Mouse (Mus musculus) limb, embryonic 13.5 days (tissue): ENCODE results near the gene Fndc11. TPM values are rescaled to one million over a fixed set of nuclear protein-coding genes. Genes with fewer than 3 reads are reported as not detected.

Experiments
- ATAC-seq: fragments of 200-750 bp; cut with Nextera tagmentation; 2 replicates; pipeline ENCODE4 v1.8.0; 2017; ENCODE audit warnings: low read depth, moderate number of reproducible peaks, moderate TSS enrichment; ENCODE audit not compliant: low FRiP score
- H3K27ac ChIP-seq: fragments of 300-500 bp; sonication (generic); 2 replicates; pipeline ENCODE4 v1.5.1; 2015; ENCODE audit warnings: inconsistent platforms, mild to moderate bottlenecking, moderate library complexity
- H3K27me3 ChIP-seq: fragments of 300-500 bp; sonication (generic); 2 replicates; pipeline ENCODE4 v1.6.1; 2015; ENCODE audit warnings: mild to moderate bottlenecking, inconsistent platforms
- H3K36me3 ChIP-seq: fragments of 300-500 bp; sonication (generic); 2 replicates; pipeline ENCODE4 v1.6.1; 2015; ENCODE audit warnings: inconsistent platforms, mild to moderate bottlenecking, moderate library complexity
- H3K4me1 ChIP-seq: fragments of 300-500 bp; sonication (generic); 2 replicates; pipeline ENCODE4 v1.6.1; 2015; ENCODE audit warnings: inconsistent platforms
- H3K4me2 ChIP-seq: fragments of 300-500 bp; sonication (generic); replicated peaks from 2 replicates; pipeline ENCODE4 v1.6.1; 2015; ENCODE audit warnings: inconsistent platforms, mild to moderate bottlenecking, moderate library complexity
- H3K4me3 ChIP-seq: fragments of 300-500 bp; sonication (generic); 2 replicates; pipeline ENCODE4 v1.5.1; 2015; ENCODE audit warnings: moderate library complexity, mild to moderate bottlenecking, inconsistent platforms
- H3K9ac ChIP-seq: fragments of 300-500 bp; sonication (generic); 2 replicates; pipeline ENCODE4 v1.6.1; 2015; ENCODE audit warnings: mild to moderate bottlenecking, inconsistent platforms
- H3K9me3 ChIP-seq: fragments of 300-500 bp; sonication (generic); 2 replicates; pipeline ENCODE4 v1.6.1; 2016; ENCODE audit warnings: inconsistent platforms
- WGBS: fragments of 180-500 bp; shearing (Covaris S2); methylation state at CpG from one replicate; pipeline ENCODE4 v1.1.7; 2015; 5-methylcytosine and 5-hydroxymethylcytosine counted together
- polyA plus RNA-seq: library from polyadenylated mRNA; unstranded; fragments of >200 nt; fragmentation: Nextera tagmentation; extraction: Ambion mirVana; gene quantifications from 2 replicates; pipeline ENCODE4 v1.2.1, GENCODE M21; 2015

The Fndc11 gene
- polyA plus RNA-seq, 1 experiment from 2014 or later, result 0.42 TPM

- 5% methylated on average over 16 of the region's 16 CpGs for WGBS
- peaks cover 11% of the 10 kb centered on the region; the same call in 1 of the 2 replicates for H3K36me3 ChIP-seq
- H3K4me3 ChIP-seq, result peak within 1 kb of the TSS; percentile 51
- peaks cover 14% of the 10 kb centered on the region for H3K4me1 ChIP-seq
- ATAC-seq, result peak; percentile 35; the same call in 1 of the 2 replicates
- no peaks in the 10 kb centered on the region for H3K9me3 ChIP-seq
- no peaks in the 10 kb centered on the region for H3K27me3 ChIP-seq
- H3K4me2 ChIP-seq, result peak within 1 kb of the TSS; percentile 72
- H3K9ac ChIP-seq, result peak within 1 kb of the TSS; percentile 72
- no peak within 1 kb of the TSS for H3K27ac ChIP-seq
These were observed 21.9 kb downstream of the Fndc11 start, which contains the start of gene Helz2 for GRCm38 (mm10) chr2:181241602-181242313. Helz2 (minus strand) TSS chr2:181242027.

DNA sequence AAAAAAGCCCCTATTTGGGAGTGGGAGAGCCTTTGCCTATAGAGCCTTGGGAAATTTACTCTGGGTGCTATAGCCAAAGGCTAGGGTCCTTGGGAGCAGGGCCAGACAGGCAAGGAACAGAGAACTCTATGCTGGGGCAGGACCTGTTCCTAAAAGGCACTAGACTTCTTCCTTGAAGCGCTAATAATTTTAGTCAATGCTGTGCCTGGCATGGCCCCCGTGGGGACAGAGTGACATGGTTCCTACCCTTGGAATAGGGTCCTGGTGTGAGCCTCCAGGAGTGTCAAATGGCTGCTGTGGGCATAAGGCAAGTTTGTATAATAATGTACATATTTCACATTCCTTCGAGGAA lies 22.5 kb downstream of the Fndc11 start:
- ATAC-seq, result 0 out of 2 replicates have a peak, but pooled peaks have one; percentile 16
- peak overlapping the region; percentile 72 for H3K9ac ChIP-seq
- H3K27ac ChIP-seq, result no peak overlapping the region
- 56% methylated on average over 3 of the region's 3 CpGs for WGBS
- no peaks in the 10 kb centered on the region for H3K9me3 ChIP-seq
- peaks cover 14% of the 10 kb centered on the region for H3K4me1 ChIP-seq
- H3K27me3 ChIP-seq, result no peaks in the 10 kb centered on the region
- peak overlapping the region; percentile 72 for H3K4me2 ChIP-seq
- H3K4me3 ChIP-seq, result peak overlapping the region; percentile 51
- H3K36me3 ChIP-seq, result peaks cover 9% of the 10 kb centered on the region; the same call in 1 of the 2 replicates

DNA sequence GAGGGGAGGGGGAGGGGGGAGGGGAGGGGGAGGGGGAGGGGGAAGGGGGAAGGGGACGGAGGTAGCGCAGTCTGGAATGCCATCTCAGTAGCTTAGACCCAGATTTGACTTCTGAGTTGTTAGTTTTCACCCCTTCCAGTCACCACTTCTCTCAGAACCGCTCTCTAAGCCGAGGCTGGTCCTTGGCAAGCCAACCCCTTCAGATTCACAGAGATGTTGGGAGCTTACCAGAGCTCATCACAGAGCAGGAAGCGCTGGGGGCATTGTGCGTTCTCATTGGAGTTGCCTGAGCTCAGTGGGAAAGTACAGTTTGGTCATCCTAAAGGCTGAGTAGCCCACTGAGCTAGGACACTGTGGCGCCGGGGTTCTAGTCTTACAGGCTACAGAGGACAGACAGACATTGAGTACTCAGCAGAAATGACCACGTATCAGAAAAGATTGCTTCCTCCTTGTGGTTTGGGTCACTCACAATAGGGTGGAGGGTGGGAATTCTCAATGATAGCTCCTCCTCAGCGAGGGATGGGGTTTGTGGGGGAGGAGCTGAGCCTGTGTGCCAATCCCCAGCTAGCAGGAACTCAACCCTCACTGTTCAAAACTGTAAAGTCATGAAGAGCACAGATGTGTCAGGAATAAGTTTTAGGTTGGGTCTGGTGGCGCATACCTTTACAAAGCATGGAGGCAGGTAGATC lies 24.0 kb downstream of the Fndc11 start:
- Histone ChIP-seq H3K4me2 (no peak overlapping the region), H3K36me3 (no peaks in the 10 kb centered on the region), H3K4me1 (peaks cover 14% of the 10 kb centered on the region), H3K4me3 (no peak overlapping the region), H3K27me3 (no peaks in the 10 kb centered on the region), H3K27ac (no peak overlapping the region), H3K9me3 (no peaks in the 10 kb centered on the region), H3K9ac (no peak overlapping the region)
- no peak for ATAC-seq
- WGBS, result 36% methylated on average over 11 of the region's 11 CpGs

DNA sequence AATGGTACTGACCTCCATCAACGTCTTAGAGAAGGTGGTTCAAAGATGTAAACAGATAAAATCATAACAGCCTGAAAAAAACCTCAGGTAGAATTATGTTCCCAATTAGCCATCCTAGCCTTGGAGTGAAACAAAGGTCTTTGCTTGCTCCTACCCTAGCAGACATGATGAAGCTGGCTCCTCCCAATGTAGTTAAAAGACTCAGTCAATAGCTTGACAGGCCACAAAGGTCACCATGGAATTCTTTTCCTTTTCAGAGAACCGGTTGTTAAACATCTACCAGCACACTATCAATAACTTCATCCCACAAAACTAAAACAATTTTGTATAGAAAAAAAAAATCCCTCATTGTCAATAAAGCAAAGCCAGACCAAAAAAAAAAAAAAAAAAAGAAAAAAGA lies 25.2 kb downstream of the Fndc11 start:
- H3K4me3 ChIP-seq, result no peak overlapping the region
- WGBS, result 35% methylated on average over 2 of the region's 2 CpGs
- peaks cover 14% of the 10 kb centered on the region for H3K4me1 ChIP-seq

GRCm38 (mm10) chr2:181249217-181249616 lies 29.4 kb downstream of the Fndc11 start:
- ATAC-seq, result no peak
- H3K4me3 ChIP-seq, result no peak overlapping the region
- no peak overlapping the region for H3K4me2 ChIP-seq
- no peaks in the 10 kb centered on the region for H3K27me3 ChIP-seq
- H3K9ac ChIP-seq, result no peak overlapping the region
- H3K27ac ChIP-seq, result no peak overlapping the region
- peaks cover 35% of the 10 kb centered on the region for H3K36me3 ChIP-seq
- H3K4me1 ChIP-seq, result no peaks in the 10 kb centered on the region
- 85% methylated on average over 10 of the region's 10 CpGs for WGBS
- H3K9me3 ChIP-seq, result no peaks in the 10 kb centered on the region

More for the DNA sequence above, 25.2 kb downstream of the Fndc11 start:
- no peaks in the 10 kb centered on the region for H3K27me3 ChIP-seq
- no peak overlapping the region for H3K9ac ChIP-seq
- H3K36me3 ChIP-seq, result no peaks in the 10 kb centered on the region
- no peaks in the 10 kb centered on the region for H3K9me3 ChIP-seq
- H3K27ac ChIP-seq, result no peak overlapping the region
- no peak overlapping the region for H3K4me2 ChIP-seq
- no peak for ATAC-seq

DNA sequence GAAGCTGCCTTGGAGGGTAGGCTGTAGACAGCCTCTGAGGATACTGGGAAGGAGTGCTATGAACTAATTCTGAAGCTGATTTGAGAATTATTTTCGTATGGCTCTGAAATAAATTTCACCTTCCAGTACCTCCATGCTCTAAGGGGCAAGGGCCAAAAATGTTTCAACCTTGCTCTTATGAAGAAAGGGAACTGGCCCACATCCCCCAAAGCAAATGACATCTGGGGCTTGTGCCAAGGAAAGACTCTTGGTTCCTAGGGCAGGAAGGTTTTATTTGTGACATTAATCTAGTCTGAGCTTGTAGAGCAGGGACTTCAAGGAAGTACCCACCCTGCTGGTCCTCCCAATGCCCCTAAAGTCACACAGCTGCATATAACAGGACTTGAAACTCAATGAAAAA lies 32.0 kb downstream of the Fndc11 start:
- Histone ChIP-seq H3K9me3 (no peaks in the 10 kb centered on the region), H3K4me3 (no peak overlapping the region), H3K4me2 (no peak overlapping the region), H3K36me3 (peaks cover 58% of the 10 kb centered on the region), H3K27me3 (no peaks in the 10 kb centered on the region), H3K9ac (no peak overlapping the region), H3K27ac (no peak overlapping the region), H3K4me1 (no peaks in the 10 kb centered on the region)
- WGBS, result 77% methylated on average over 1 of the region's 1 CpGs
- ATAC-seq, result no peak

DNA sequence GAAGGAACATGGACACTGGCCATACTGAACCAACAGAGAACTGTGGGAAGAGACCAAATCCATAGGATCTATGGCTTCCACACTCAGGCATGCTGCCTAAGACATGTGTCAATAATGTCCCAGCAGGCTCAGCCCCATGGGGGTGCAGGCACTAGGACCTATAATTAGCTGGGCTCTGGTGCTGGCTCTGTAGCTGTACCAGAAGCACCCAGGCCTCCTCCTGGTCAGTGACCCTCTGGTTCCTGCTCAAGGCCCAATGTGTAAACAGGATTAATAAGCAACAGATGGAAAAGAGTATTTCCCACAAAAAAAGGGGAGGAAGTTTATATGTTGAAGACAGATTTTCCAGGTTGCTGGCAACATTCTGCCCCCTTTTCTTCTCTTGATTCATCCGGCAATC lies 33.4 kb downstream of the Fndc11 start:
- H3K27ac ChIP-seq, result no peak overlapping the region
- H3K9ac ChIP-seq, result no peak overlapping the region
- H3K4me2 ChIP-seq, result no peak overlapping the region
- WGBS, result 67% methylated on average over 1 of the region's 1 CpGs
- peaks cover 70% of the 10 kb centered on the region for H3K36me3 ChIP-seq
- no peaks in the 10 kb centered on the region for H3K9me3 ChIP-seq
- no peaks in the 10 kb centered on the region for H3K4me1 ChIP-seq
- H3K4me3 ChIP-seq, result no peak overlapping the region
- no peak for ATAC-seq
- H3K27me3 ChIP-seq, result no peaks in the 10 kb centered on the region

- no peak overlapping the region for H3K27ac ChIP-seq
- WGBS, result 93% methylated on average over 2 of the region's 2 CpGs
- no peak overlapping the region for H3K4me3 ChIP-seq
- H3K9me3 ChIP-seq, result no peaks in the 10 kb centered on the region
- no peaks in the 10 kb centered on the region for H3K4me1 ChIP-seq
- no peak overlapping the region for H3K9ac ChIP-seq
- H3K4me2 ChIP-seq, result no peak overlapping the region
- H3K36me3 ChIP-seq, result peaks cover 79% of the 10 kb centered on the region
- no peaks in the 10 kb centered on the region for H3K27me3 ChIP-seq
- no peak for ATAC-seq
These were observed 47.0 kb downstream of the Fndc11 start for GRCm38 (mm10) chr2:181266839-181267238.

GRCm38 (mm10) chr2:181272092-181272491 lies 52.3 kb downstream of the Fndc11 start:
- Histone ChIP-seq H3K9me3 (no peaks in the 10 kb centered on the region), H3K4me3 (no peak overlapping the region), H3K27ac (no peak overlapping the region), H3K36me3 (peaks cover 75% of the 10 kb centered on the region), H3K4me1 (no peaks in the 10 kb centered on the region), H3K27me3 (no peaks in the 10 kb centered on the region), H3K4me2 (no peak overlapping the region), H3K9ac (no peak overlapping the region)
- no peak for ATAC-seq
- 94% methylated on average over 2 of the region's 2 CpGs for WGBS

Other genes starting within 250 kb of the Fndc11 start
- 1.4 and 1.6 TPM in 2 replicates for gene Col20a1, start 233.5 kb upstream of the Fndc11 start, polyA plus RNA-seq
- 1.7 and 2.4 TPM in 2 replicates for gene Chrna4, start 176.5 kb upstream of the Fndc11 start, polyA plus RNA-seq
- gene Kcnq2, start 84.7 kb upstream of the Fndc11 start, polyA plus RNA-seq, result 0.29 and 0.34 TPM in 2 replicates
- gene Eef1a2, start 63.0 kb upstream of the Fndc11 start, polyA plus RNA-seq, result not detected in 2 replicates
- gene Ppdpf, start 32.8 kb upstream of the Fndc11 start, polyA plus RNA-seq, result 352 and 375 TPM in 2 replicates
- not detected in 2 replicates for gene Ptk6, start 17.2 kb upstream of the Fndc11 start, polyA plus RNA-seq
- gene Srms, start 6.8 kb upstream of the Fndc11 start, polyA plus RNA-seq, result 0.15 and 0.19 TPM in 2 replicates
- 1.6 and 1.8 TPM in 2 replicates for gene Helz2, start 22.0 kb downstream of the Fndc11 start, polyA plus RNA-seq
- gene Gmeb2, start 68.0 kb downstream of the Fndc11 start, polyA plus RNA-seq, result 16.5 and 17.8 TPM in 2 replicates
- 0.84 and 3.3 TPM in 2 replicates for gene Stmn3, start 94.5 kb downstream of the Fndc11 start, polyA plus RNA-seq
- 43.2 and 48.8 TPM in 2 replicates for gene Rtel1, start 99.7 kb downstream of the Fndc11 start, polyA plus RNA-seq
- gene Zgpat, start 144.9 kb downstream of the Fndc11 start, polyA plus RNA-seq, result 43.9 and 49.5 TPM in 2 replicates
- gene Arfrp1, start 145.4 kb downstream of the Fndc11 start, polyA plus RNA-seq, result 77.1 and 79.2 TPM in 2 replicates
- gene Lime1, start 160.1 kb downstream of the Fndc11 start, polyA plus RNA-seq, result 26.5 and 28.1 TPM in 2 replicates
- gene Zbtb46, start 239.4 kb downstream of the Fndc11 start, polyA plus RNA-seq, result 5.7 and 6.1 TPM in 2 replicates